Mouse (Mus musculus) forebrain, embryonic 11.5 days (tissue): ENCODE measurements around the gene Smim8. TPM values are rescaled to one million over a fixed set of nuclear protein-coding genes. Genes with fewer than 3 reads are reported as not detected.
"Not testable (repeated sequence)": the region's sequence is repeated elsewhere in the genome, so short reads cannot be mapped to it uniquely, and the experiment has no call there.

Source experiments
- ATAC-seq: fragments of 200-750 bp; cut with Nextera tagmentation; replicated peaks from 2 replicates; pipeline ENCODE4 v1.8.0; 2017; ENCODE audit warnings: moderate TSS enrichment; ENCODE audit not compliant: low FRiP score
- DNase-seq: peaks from one replicate; pipeline ENCODE4 v3.0.0-alpha.2; 2017; ENCODE audit warnings: low spot score
- H3K27ac ChIP-seq: fragments of 300-500 bp; sonication (generic); 2 replicates; pipeline ENCODE4 v1.5.1; 2014; ENCODE audit warnings: low read depth, low read length
- H3K27me3 ChIP-seq: fragments of 300-500 bp; sonication (generic); 2 replicates; pipeline ENCODE4 v1.6.1; 2014; ENCODE audit warnings: mild to moderate bottlenecking, low read length, mixed read lengths; ENCODE audit not compliant: control insufficient read depth, insufficient read depth
- H3K36me3 ChIP-seq: fragments of 300-500 bp; sonication (generic); 2 replicates; pipeline ENCODE4 v1.6.1; 2014; ENCODE audit warnings: mild to moderate bottlenecking, low read length, moderate library complexity, mixed read lengths; ENCODE audit not compliant: control insufficient read depth, insufficient read depth
- H3K4me1 ChIP-seq: fragments of 300-500 bp; sonication (generic); replicated peaks from 2 replicates; pipeline ENCODE4 v1.6.1; 2014; ENCODE audit warnings: low read length, mixed read lengths; ENCODE audit not compliant: control insufficient read depth, insufficient read depth
- H3K4me2 ChIP-seq: fragments of 300-500 bp; sonication (generic); 2 replicates; pipeline ENCODE4 v1.6.1; 2014; ENCODE audit warnings: low read depth, mild to moderate bottlenecking, low read length, moderate library complexity, mixed read lengths; ENCODE audit not compliant: severe bottlenecking
- H3K4me3 ChIP-seq: fragments of 300-500 bp; sonication (generic); 2 replicates; pipeline ENCODE4 v1.5.1; 2014; ENCODE audit warnings: low read depth, low read length
- H3K9ac ChIP-seq: fragments of 300-500 bp; sonication (generic); 2 replicates; pipeline ENCODE4 v1.6.1; 2014; ENCODE audit warnings: low read length
- H3K9me3 ChIP-seq: fragments of 300-500 bp; sonication (generic); 2 replicates; pipeline ENCODE4 v1.6.1; 2016; ENCODE audit warnings: low read length, mixed read lengths; ENCODE audit not compliant: control insufficient read depth
- WGBS: fragments of 180-500 bp; shearing (Covaris S2); extraction: QIAGEN DNeasy Blood & Tissue Kit; methylation state at CpG from one replicate; pipeline ENCODE4 v1.1.7; 2014; 5-methylcytosine and 5-hydroxymethylcytosine counted together
- polyA plus RNA-seq: library from polyadenylated mRNA; unstranded; fragments of >200 nt; fragmentation: Nextera tagmentation; extraction: Ambion mirVana; gene quantifications from 2 replicates; pipeline ENCODE4 v1.2.1, GENCODE M21; 2014

Smim8 gene
- polyA plus RNA-seq, 1 experiment from 2014 or later: 48.9 TPM

GRCm38 (mm10) chr4:34785646-34786045 lies 7.4 kb upstream of the Smim8 start:
- no peak overlapping the region for H3K4me3 ChIP-seq
- H3K9me3 ChIP-seq: no peaks in the 10 kb centered on the region
- DNase-seq (no peak), ATAC-seq (no peak)
- WGBS: 76% methylated on average over 2 of the region's 2 CpGs
- no peaks in the 10 kb centered on the region for H3K27me3 ChIP-seq
- H3K9ac ChIP-seq: no peak overlapping the region
- H3K36me3 ChIP-seq: no peaks in the 10 kb centered on the region
- H3K27ac ChIP-seq: no peak overlapping the region
- no peaks in the 10 kb centered on the region for H3K4me1 ChIP-seq
- H3K4me2 ChIP-seq: no peak overlapping the region

- Histone ChIP-seq H3K36me3 (no peaks in the 10 kb centered on the region), H3K9me3 (no peaks in the 10 kb centered on the region), H3K4me3 (no peak overlapping the region), H3K4me1 (no peaks in the 10 kb centered on the region), H3K27ac (no peak overlapping the region), H3K4me2 (no peak overlapping the region), H3K9ac (no peak overlapping the region), H3K27me3 (no peaks in the 10 kb centered on the region)
- ATAC-seq (no peak), DNase-seq (no peak)
- WGBS: 56% methylated on average over 5 of the region's 5 CpGs
Measured at GRCm38 (mm10) chr4:34784865-34785264, 6.6 kb upstream of the Smim8 start.

DNA sequence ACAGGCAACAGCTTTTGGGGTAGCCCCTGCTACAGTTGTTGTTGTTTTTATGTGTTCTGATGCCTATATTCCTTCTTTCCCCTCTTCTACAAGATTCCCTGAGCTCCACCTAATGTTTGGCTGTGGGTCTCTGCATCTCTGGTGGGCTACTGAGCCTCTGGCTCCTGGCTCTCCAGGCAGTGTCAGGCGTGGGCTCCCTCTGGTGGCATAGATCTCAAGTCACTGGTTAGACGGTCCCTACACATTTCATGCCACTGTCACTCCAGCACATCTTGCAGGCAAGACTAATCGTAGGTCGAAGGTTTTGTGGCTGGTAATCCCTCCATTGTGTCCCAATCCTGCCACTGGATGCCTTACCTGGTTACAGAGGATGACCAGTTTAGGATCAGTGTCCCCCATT lies 4.5 kb upstream of the Smim8 start:
- Histone ChIP-seq H3K9ac (no peak overlapping the region), H3K27me3 (no peaks in the 10 kb centered on the region), H3K4me2 (no peak overlapping the region), H3K4me1 (no peaks in the 10 kb centered on the region), H3K9me3 (no peaks in the 10 kb centered on the region), H3K4me3 (no peak overlapping the region), H3K36me3 (no peaks in the 10 kb centered on the region), H3K27ac (no peak overlapping the region)
- WGBS: 28% methylated on average over 4 of the region's 4 CpGs
- no peak for DNase-seq
- ATAC-seq: no peak

DNA sequence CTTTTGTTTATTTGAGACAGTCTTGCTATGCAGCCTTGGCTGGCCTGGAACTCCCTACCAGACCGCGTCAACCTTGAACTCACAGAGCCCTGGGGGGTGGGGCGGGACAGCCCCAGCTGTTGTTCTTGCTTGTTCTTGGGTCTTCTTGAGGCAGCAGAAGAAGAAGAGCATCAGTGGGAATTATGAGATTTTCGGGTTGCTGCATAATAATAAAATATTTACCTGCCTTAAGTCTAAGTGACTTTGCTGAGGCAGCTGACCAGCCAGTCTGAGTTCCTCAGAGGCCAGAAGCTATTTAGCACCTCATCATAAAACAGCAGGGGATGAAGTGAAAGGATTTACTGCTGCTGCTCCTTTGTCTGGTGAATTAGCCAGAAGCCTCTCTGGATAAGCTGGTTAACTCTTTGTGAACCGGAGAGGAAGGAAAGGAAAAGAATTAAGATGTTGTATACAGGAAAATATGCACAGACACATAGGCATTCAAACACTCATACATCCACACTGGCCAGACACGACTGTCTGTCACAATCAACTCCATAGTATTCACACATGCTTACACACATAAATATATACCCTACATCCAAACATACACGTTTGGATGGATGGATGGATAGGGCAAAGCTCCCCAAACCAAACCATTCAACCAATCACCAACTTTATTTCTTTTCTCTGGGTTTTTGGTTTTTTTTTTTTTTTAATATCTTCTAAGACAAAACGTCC lies 6.4 kb downstream of the Smim8 start:
- ATAC-seq: peak; percentile 70
- Histone ChIP-seq H3K27me3 (no peaks in the 10 kb centered on the region), H3K9ac (no peak overlapping the region), H3K4me3 (no peak overlapping the region), H3K4me1 (peaks cover 4% of the 10 kb centered on the region; the same call in 1 of the 2 replicates), H3K27ac (no peak overlapping the region), H3K4me2 (0 out of 2 replicates have a peak overlapping the region, but pooled peaks have one; percentile 8), H3K9me3 (no peaks in the 10 kb centered on the region), H3K36me3 (no peaks in the 10 kb centered on the region)
- peak; percentile 57 for DNase-seq
- 6% methylated on average over 8 of the region's 8 CpGs for WGBS

GRCm38 (mm10) chr4:34756163-34756562 lies 22.1 kb downstream of the Smim8 start, which contains the start of gene Gm136:
TSS of gene Gm136 (minus strand) at chr4:34756263.
- no peaks in the 10 kb centered on the region for H3K36me3 ChIP-seq
- H3K9me3 ChIP-seq: no peaks in the 10 kb centered on the region
- no peak within 1 kb of the TSS for H3K9ac ChIP-seq
- no peaks in the 10 kb centered on the region for H3K4me1 ChIP-seq
- no peak within 1 kb of the TSS for H3K4me2 ChIP-seq
- H3K27ac ChIP-seq: no peak within 1 kb of the TSS
- DNase-seq (no peak), ATAC-seq (no peak)
- 87% methylated on average over 1 of the region's 1 CpGs for WGBS
- no peaks in the 10 kb centered on the region for H3K27me3 ChIP-seq
- no peak within 1 kb of the TSS for H3K4me3 ChIP-seq

DNA sequence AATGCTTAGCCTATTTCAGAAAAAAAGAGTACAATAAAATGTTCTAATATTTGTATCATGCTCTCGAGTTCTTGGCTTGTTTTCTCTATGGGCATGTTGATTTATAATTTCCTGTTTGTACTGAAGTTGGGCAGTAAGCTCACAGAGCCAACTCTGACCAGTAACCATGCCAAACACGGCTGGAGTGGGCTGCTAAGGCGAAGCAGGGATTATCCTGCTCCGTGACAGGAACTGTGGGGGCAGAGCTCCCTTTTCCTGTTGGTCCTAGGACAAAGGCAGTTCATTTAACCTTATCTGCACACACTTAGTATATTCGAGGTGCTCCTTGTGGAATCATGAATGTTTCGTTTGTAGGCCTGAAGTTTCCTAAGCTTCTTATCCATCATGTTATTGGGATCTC lies 29.0 kb downstream of the Smim8 start:
- WGBS: 68% methylated on average over 6 of the region's 6 CpGs
- Histone ChIP-seq H3K4me2 (no peak overlapping the region), H3K27ac (no peak overlapping the region), H3K27me3 (no peaks in the 10 kb centered on the region), H3K4me3 (no peak overlapping the region), H3K9me3 (no peaks in the 10 kb centered on the region), H3K9ac (no peak overlapping the region), H3K36me3 (no peaks in the 10 kb centered on the region), H3K4me1 (no peaks in the 10 kb centered on the region)
- ATAC-seq (no peak), DNase-seq (no peak)

DNA sequence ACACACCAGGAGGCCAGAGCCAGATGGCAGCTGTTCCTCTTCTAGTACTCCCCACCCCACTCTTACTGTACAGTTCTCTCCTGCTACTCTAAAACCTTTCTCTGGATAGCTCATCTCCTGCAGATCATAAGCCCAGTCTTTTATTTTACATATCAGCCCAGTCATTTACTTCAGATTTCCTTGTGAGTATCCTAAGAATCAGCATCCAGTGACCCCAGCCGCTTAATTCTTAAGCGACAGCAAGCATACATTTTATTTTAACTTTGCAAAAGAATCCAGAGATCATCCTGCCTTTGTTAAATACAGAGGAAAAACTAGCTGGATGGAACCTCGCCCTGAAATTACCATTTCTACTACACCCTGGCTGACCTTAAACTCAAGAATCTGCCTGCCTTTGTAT lies 43.8 kb downstream of the Smim8 start:
- H3K4me3 ChIP-seq: no peak overlapping the region
- no peak overlapping the region for H3K9ac ChIP-seq
- no peak for ATAC-seq
- 83% methylated on average over 3 of the region's 3 CpGs for WGBS
- no peaks in the 10 kb centered on the region for H3K27me3 ChIP-seq
- DNase-seq: no peak
- H3K36me3 ChIP-seq: no peaks in the 10 kb centered on the region
- H3K4me2 ChIP-seq: no peak overlapping the region
- H3K27ac ChIP-seq: no peak overlapping the region
- H3K4me1 ChIP-seq: no peaks in the 10 kb centered on the region; the same call in 1 of the 2 replicates
- H3K9me3 ChIP-seq: no peaks in the 10 kb centered on the region

DNA sequence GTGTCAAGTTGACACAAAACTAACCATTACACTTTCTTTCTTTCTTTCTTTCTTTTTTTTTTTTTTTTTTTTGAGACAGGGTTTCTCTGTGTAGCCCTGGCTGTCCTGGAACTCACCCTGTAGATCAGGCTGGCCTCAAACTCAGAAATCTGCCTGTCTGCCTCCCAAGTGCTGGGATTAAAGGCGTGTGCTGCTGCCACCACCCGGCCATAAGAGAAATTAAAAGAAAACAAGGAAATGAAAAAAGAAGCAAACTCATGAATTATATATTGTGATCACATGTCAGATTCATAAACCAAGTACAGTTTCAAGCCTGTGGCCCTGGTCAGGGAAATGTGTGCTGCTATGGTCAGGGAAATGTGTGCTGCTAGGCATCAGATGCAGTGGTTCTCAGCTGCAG lies 44.8 kb downstream of the Smim8 start:
- H3K36me3 ChIP-seq, ATAC-seq, H3K27ac ChIP-seq, H3K27me3 ChIP-seq, H3K9me3 ChIP-seq, H3K4me3 ChIP-seq, H3K4me2 ChIP-seq, H3K4me1 ChIP-seq, DNase-seq, H3K9ac ChIP-seq: not testable (repeated sequence)
- WGBS: 16% methylated on average over 2 of the region's 2 CpGs

GRCm38 (mm10) chr4:34729851-34730341 lies 48.3 kb downstream of the Smim8 start, which contains the start of gene Cfap206:
TSS of gene Cfap206 (minus strand) at chr4:34730206.
- Histone ChIP-seq H3K27me3 (no peaks in the 10 kb centered on the region), H3K36me3 (no peaks in the 10 kb centered on the region), H3K4me2 (peak within 1 kb of the TSS; percentile 89), H3K27ac (no peak within 1 kb of the TSS), H3K4me1 (no peaks in the 10 kb centered on the region; the same call in 1 of the 2 replicates), H3K9me3 (no peaks in the 10 kb centered on the region), H3K9ac (peak within 1 kb of the TSS; percentile 48), H3K4me3 (peak within 1 kb of the TSS; percentile 46)
- peak; percentile 96 for ATAC-seq
- under 1% methylated on average over 38 of the region's 38 CpGs for whole genome bisulfite sequencing
- peak; percentile 91 for DNase-seq
